Mouse (Mus musculus): ENCODE measurements around the gene Cd302. TPM values are rescaled to one million over a fixed set of nuclear protein-coding genes. Genes with fewer than 3 reads are reported as not detected.

The Cd302 gene
- polyA plus RNA-seq, 1 experiment from 2014 or later, result 17.9 TPM

GRCm38 (mm10) chr2:60283751-60284466 lies 379 bp downstream of the Cd302 start:
- Histone ChIP-seq H3K9me3 (no peaks in the 10 kb centered on the region), H3K27me3 (peaks cover 27% of the 10 kb centered on the region), H3K27ac (replicated peaks) (no peak overlapping the region), H3K4me2 (peak overlapping the region; percentile 92), H3K4me1 (replicated peaks) (peaks cover 15% of the 10 kb centered on the region; the same call in 1 of the 2 replicates), H3K9ac (peak overlapping the region; percentile 71), H3K4me3 (peak overlapping the region; percentile 42), H3K36me3 (no peaks in the 10 kb centered on the region)
- ATAC-seq (ENCODE audit: low read depth), result peak; percentile 84
- 1% methylated on average over 42 of the region's 42 CpGs for WGBS

- WGBS, result 11% methylated on average over 9 of the region's 9 CpGs
- Histone ChIP-seq H3K36me3 (no peaks in the 10 kb centered on the region), H3K27ac (replicated peaks) (no peak overlapping the region), H3K27me3 (peaks cover 27% of the 10 kb centered on the region), H3K4me2 (peak overlapping the region; percentile 92), H3K4me1 (replicated peaks) (peaks cover 15% of the 10 kb centered on the region; the same call in 1 of the 2 replicates), H3K9ac (peak overlapping the region; percentile 71), H3K9me3 (no peaks in the 10 kb centered on the region), H3K4me3 (peak overlapping the region; percentile 42)
- no peak; the same call in 1 of the 2 replicates for ATAC-seq (ENCODE audit: low read depth)
Measured at GRCm38 (mm10) chr2:60283208-60283750, 1.0 kb downstream of the Cd302 start.

GRCm38 (mm10) chr2:60282625-60283024 lies 1.7 kb downstream of the Cd302 start:
- H3K4me3 ChIP-seq, result no peak overlapping the region
- peaks cover 15% of the 10 kb centered on the region; the same call in 1 of the 2 replicates for H3K4me1 ChIP-seq (replicated peaks)
- H3K27me3 ChIP-seq, result peaks cover 27% of the 10 kb centered on the region
- WGBS, result 74% methylated on average over 4 of the region's 4 CpGs
- no peak overlapping the region for H3K27ac ChIP-seq (replicated peaks)
- no peaks in the 10 kb centered on the region for H3K9me3 ChIP-seq
- ATAC-seq (ENCODE audit: low read depth), result no peak
- H3K36me3 ChIP-seq, result no peaks in the 10 kb centered on the region
- no peak overlapping the region for H3K9ac ChIP-seq
- no peak overlapping the region for H3K4me2 ChIP-seq

- 0 out of 2 replicates have a peak, but pooled peaks cover 8% of the 10 kb centered on the region for H3K27me3 ChIP-seq
- 93% methylated on average over 4 of the region's 4 CpGs for WGBS
- H3K4me1 ChIP-seq (replicated peaks), result peaks cover 6% of the 10 kb centered on the region; the same call in 1 of the 2 replicates
- H3K9me3 ChIP-seq, result no peaks in the 10 kb centered on the region
- H3K4me2 ChIP-seq, result no peak overlapping the region
- H3K9ac ChIP-seq, result no peak overlapping the region
- no peak for ATAC-seq (ENCODE audit: low read depth)
- H3K27ac ChIP-seq (replicated peaks), result no peak overlapping the region
- no peaks in the 10 kb centered on the region for H3K36me3 ChIP-seq
- H3K4me3 ChIP-seq, result no peak overlapping the region
Measured at GRCm38 (mm10) chr2:60278627-60279026, 5.7 kb downstream of the Cd302 start.

GRCm38 (mm10) chr2:60269856-60270479 lies 14.3 kb downstream of the Cd302 start:
- no peak overlapping the region for H3K4me2 ChIP-seq
- H3K9ac ChIP-seq, result no peak overlapping the region
- WGBS, result 93% methylated on average over 14 of the region's 14 CpGs
- H3K36me3 ChIP-seq, result no peaks in the 10 kb centered on the region
- no peak overlapping the region for H3K27ac ChIP-seq (replicated peaks)
- no peaks in the 10 kb centered on the region for H3K4me1 ChIP-seq (replicated peaks)
- no peaks in the 10 kb centered on the region for H3K27me3 ChIP-seq
- no peak overlapping the region for H3K4me3 ChIP-seq
- H3K9me3 ChIP-seq, result no peaks in the 10 kb centered on the region
- ATAC-seq (ENCODE audit: low read depth), result no peak

GRCm38 (mm10) chr2:60267567-60267966 lies 16.7 kb downstream of the Cd302 start:
- no peak for ATAC-seq (ENCODE audit: low read depth)
- Histone ChIP-seq H3K4me3 (no peak overlapping the region), H3K9me3 (no peaks in the 10 kb centered on the region), H3K27me3 (no peaks in the 10 kb centered on the region), H3K9ac (no peak overlapping the region), H3K36me3 (no peaks in the 10 kb centered on the region), H3K4me1 (replicated peaks) (no peaks in the 10 kb centered on the region), H3K27ac (replicated peaks) (no peak overlapping the region), H3K4me2 (no peak overlapping the region)
- WGBS, result 85% methylated on average over 1 of the region's 1 CpGs

- Histone ChIP-seq H3K9me3 (no peaks in the 10 kb centered on the region; the same call in 1 of the 2 replicates), H3K4me1 (replicated peaks) (no peaks in the 10 kb centered on the region), H3K4me3 (no peak overlapping the region), H3K4me2 (no peak overlapping the region), H3K9ac (no peak overlapping the region), H3K27me3 (no peaks in the 10 kb centered on the region), H3K27ac (replicated peaks) (no peak overlapping the region), H3K36me3 (no peaks in the 10 kb centered on the region)
- 86% methylated on average over 5 of the region's 5 CpGs for WGBS
- ATAC-seq (ENCODE audit: low read depth), result no peak
Measured at GRCm38 (mm10) chr2:60260621-60261350, 23.5 kb downstream of the Cd302 start.

GRCm38 (mm10) chr2:60259186-60259585 lies 25.1 kb downstream of the Cd302 start:
- no peak overlapping the region for H3K9ac ChIP-seq
- H3K27ac ChIP-seq (replicated peaks), result no peak overlapping the region
- no peak overlapping the region for H3K4me2 ChIP-seq
- H3K27me3 ChIP-seq, result no peaks in the 10 kb centered on the region
- H3K36me3 ChIP-seq, result peaks cover 3% of the 10 kb centered on the region; the same call in 1 of the 2 replicates
- WGBS, result 96% methylated on average over 5 of the region's 5 CpGs
- H3K4me1 ChIP-seq (replicated peaks), result no peaks in the 10 kb centered on the region
- H3K9me3 ChIP-seq, result peaks cover 2% of the 10 kb centered on the region; the same call in 1 of the 2 replicates
- H3K4me3 ChIP-seq, result no peak overlapping the region
- ATAC-seq (ENCODE audit: low read depth), result no peak

- Histone ChIP-seq H3K27me3 (no peaks in the 10 kb centered on the region), H3K4me1 (replicated peaks) (no peaks in the 10 kb centered on the region), H3K4me2 (no peak overlapping the region), H3K9ac (no peak overlapping the region), H3K36me3 (peaks cover 4% of the 10 kb centered on the region; the same call in 1 of the 2 replicates), H3K4me3 (no peak overlapping the region), H3K27ac (replicated peaks) (no peak overlapping the region), H3K9me3 (peaks cover 2% of the 10 kb centered on the region; the same call in 1 of the 2 replicates)
- 86% methylated on average over 2 of the region's 2 CpGs for WGBS
- ATAC-seq (ENCODE audit: low read depth), result no peak
Measured at GRCm38 (mm10) chr2:60256751-60257150, 27.5 kb downstream of the Cd302 start.

GRCm38 (mm10) chr2:60253506-60253905 lies 30.8 kb downstream of the Cd302 start:
- no peaks in the 10 kb centered on the region for H3K4me1 ChIP-seq (replicated peaks)
- 0 out of 2 replicates have a peak, but pooled peaks cover 2% of the 10 kb centered on the region for H3K9me3 ChIP-seq
- H3K36me3 ChIP-seq, result peaks cover 18% of the 10 kb centered on the region
- H3K9ac ChIP-seq, result no peak overlapping the region
- H3K27me3 ChIP-seq, result no peaks in the 10 kb centered on the region
- ATAC-seq (ENCODE audit: low read depth), result no peak
- H3K4me2 ChIP-seq, result no peak overlapping the region
- H3K27ac ChIP-seq (replicated peaks), result no peak overlapping the region
- H3K4me3 ChIP-seq, result no peak overlapping the region

GRCm38 (mm10) chr2:60252782-60253181 lies 31.5 kb downstream of the Cd302 start:
- Histone ChIP-seq H3K9ac (no peak overlapping the region), H3K4me1 (replicated peaks) (no peaks in the 10 kb centered on the region), H3K9me3 (0 out of 2 replicates have a peak, but pooled peaks cover 2% of the 10 kb centered on the region), H3K36me3 (peaks cover 18% of the 10 kb centered on the region), H3K4me3 (no peak overlapping the region), H3K4me2 (no peak overlapping the region), H3K27me3 (no peaks in the 10 kb centered on the region), H3K27ac (replicated peaks) (no peak overlapping the region)
- WGBS, result 83% methylated on average over 4 of the region's 4 CpGs
- no peak for ATAC-seq (ENCODE audit: low read depth)

- Histone ChIP-seq H3K27me3 (no peaks in the 10 kb centered on the region), H3K36me3 (peaks cover 80% of the 10 kb centered on the region), H3K9me3 (no peaks in the 10 kb centered on the region), H3K4me2 (no peak overlapping the region), H3K4me3 (no peak overlapping the region), H3K4me1 (replicated peaks) (no peaks in the 10 kb centered on the region), H3K9ac (no peak overlapping the region), H3K27ac (replicated peaks) (no peak overlapping the region)
- WGBS, result 80% methylated on average over 7 of the region's 7 CpGs
- ATAC-seq (ENCODE audit: low read depth), result no peak
Measured at GRCm38 (mm10) chr2:60234506-60234905, 49.8 kb downstream of the Cd302 start.
